In genomic region chr4:134035953-134036352, GRCm38 (mm10) we compare ENCODE assay signal across 8 mouse cellular contexts. TPM values are rescaled to one million over a fixed set of nuclear protein-coding genes. Genes with fewer than 3 reads are reported as not detected.
DNase-seq lines count a peak whose midpoint lies in the region; ATAC-seq and TF ChIP-seq lines count a peak whose summit lies in the region.

No protein-coding gene starts in this region.

- no peak overlapping the region for H3K4me3 ChIP-seq in kidney, embryonic 15.5 days (replicated peaks)
- H3K4me3 ChIP-seq in limb, embryonic 14.5 days (replicated peaks; ENCODE audit: low read length): no peak overlapping the region

- DNase-seq in 3T3-L1 (ENCODE audit: low read depth, low spot score): peak; percentile 81
- DNase-seq in adrenal gland, adult 8-10 months: peak; percentile 26
- DNase-seq in embryo, embryonic 11 days: peak; percentile 88
- DNase-seq in gastrocnemius, postnatal 4 days (ENCODE audit: low spot score in 2 of 2): peak; percentile 53 to 66
- DNase-seq in limb, embryonic 14.5 days (ENCODE audit: low spot score): peak; percentile 74
- peak; percentile 92 for DNase-seq in naive thymus-derived CD4-positive, alpha-beta T cell, adult 2 months (ENCODE audit: low read depth)
- peak; percentile 57 to 66 for DNase-seq in spleen, postnatal 36 days (ENCODE audit: low spot score in 2 of 2)

- 6% methylated on average over 16 of the region's 16 CpGs for WGBS in kidney, embryonic 15.5 days
- WGBS in limb, embryonic 14.5 days: 6% methylated on average over 16 of the region's 16 CpGs

- H3K4me1 ChIP-seq in kidney, embryonic 15.5 days: peaks cover 6% of the 10 kb centered on the region
- H3K4me1 ChIP-seq in limb, embryonic 14.5 days (ENCODE audit: control insufficient read depth, insufficient read depth, low read length): no peaks in the 10 kb centered on the region

- H3K27me3 ChIP-seq in kidney, embryonic 15.5 days: no peaks in the 10 kb centered on the region
- no peaks in the 10 kb centered on the region for H3K27me3 ChIP-seq in limb, embryonic 14.5 days (ENCODE audit: control insufficient read depth, insufficient read depth, low read length)

- no peaks in the 10 kb centered on the region for H3K36me3 ChIP-seq in kidney, embryonic 15.5 days
- no peaks in the 10 kb centered on the region for H3K36me3 ChIP-seq in limb, embryonic 14.5 days (ENCODE audit: control insufficient read depth, insufficient read depth, low read length)

- no peak overlapping the region for H3K4me2 ChIP-seq in kidney, embryonic 15.5 days
- no peak overlapping the region for H3K4me2 ChIP-seq in limb, embryonic 14.5 days (replicated peaks; ENCODE audit: low read depth, low read length, severe bottlenecking)

- 0 out of 2 replicates have a peak, but pooled peaks have one; percentile 36 for ATAC-seq in kidney, embryonic 15.5 days (replicated peaks; ENCODE audit: low FRiP score)
- ATAC-seq in limb, embryonic 14.5 days (ENCODE audit: low FRiP score, low read depth): peak; percentile 55; the same call in 1 of the 2 replicates

- no peak overlapping the region for H3K9ac ChIP-seq in kidney, embryonic 15.5 days
- no peak overlapping the region for H3K9ac ChIP-seq in limb, embryonic 14.5 days (ENCODE audit: low read depth, low read length, severe bottlenecking)

- H3K9me3 ChIP-seq in kidney, embryonic 15.5 days (replicated peaks): no peaks in the 10 kb centered on the region
- H3K9me3 ChIP-seq in limb, embryonic 14.5 days (ENCODE audit: control insufficient read depth, low read length): no peaks in the 10 kb centered on the region

- TF ChIP-seq POLR2A in limb, embryonic 14.5 days (IDR thresholded peaks at IDR 0.05; ENCODE audit: borderline replicate concordance, extremely low read depth, insufficient read depth, insufficient read length): no peak

- H3K27ac ChIP-seq in kidney, embryonic 15.5 days: no peak overlapping the region
- no peak overlapping the region for H3K27ac ChIP-seq in limb, embryonic 14.5 days (replicated peaks; ENCODE audit: low read depth, low read length)

RNA-seq across cellular contexts. Expression of gene Lin28a, which starts 17.3 kb away (rescaled TPM):
- total RNA-seq in adrenal gland, adult 8-10 months (2022): not detected
- total RNA-seq in gastrocnemius, postnatal 4 days (2021): 1 to 10 TPM; 2.7 to 3.5 TPM
- 0.17 and 0.18 TPM in 2 replicates for polyA plus RNA-seq in kidney, embryonic 15.5 days (2015; fragmentation: Nextera tagmentation; extraction: Ambion mirVana)
- 0.11 and 0.37 TPM in 2 replicates for polyA plus RNA-seq in limb, embryonic 14.5 days (2012; rRNA removed)
- 0.07 TPM in 1 of 2 replicates, not detected in the other for polyA plus RNA-seq in limb, embryonic 14.5 days (2014; fragmentation: Nextera tagmentation; extraction: Ambion mirVana)

RNA-seq across cellular contexts. Expression of gene Zfp683, which starts 17.7 kb away (rescaled TPM):
- under 1 TPM in 1 of 4 experiments, not detected in 3; 0.40 TPM for total RNA-seq in adrenal gland, adult 8-10 months (2022)
- total RNA-seq in gastrocnemius, postnatal 4 days (2021): under 1 TPM in 1 of 2 experiments, not detected in 1; 0.23 TPM
- polyA plus RNA-seq in kidney, embryonic 15.5 days (2015; fragmentation: Nextera tagmentation; extraction: Ambion mirVana): not detected in 2 replicates
- 0.04 and 0.08 TPM in 2 replicates for polyA plus RNA-seq in limb, embryonic 14.5 days (2012; rRNA removed)
- polyA plus RNA-seq in limb, embryonic 14.5 days (2014; fragmentation: Nextera tagmentation; extraction: Ambion mirVana): not detected in 2 replicates

RNA-seq across cellular contexts. Expression of gene Crybg2, which starts 24.7 kb away (rescaled TPM):
- total RNA-seq in adrenal gland, adult 8-10 months (2022): not detected
- under 1 TPM in 1 of 2 experiments, not detected in 1; 0.54 TPM for total RNA-seq in gastrocnemius, postnatal 4 days (2021)
- polyA plus RNA-seq in kidney, embryonic 15.5 days (2015; fragmentation: Nextera tagmentation; extraction: Ambion mirVana): 3.9 and 4.4 TPM in 2 replicates
- 8.2 and 11.3 TPM in 2 replicates for polyA plus RNA-seq in limb, embryonic 14.5 days (2012; rRNA removed)
- 12.3 and 12.4 TPM in 2 replicates for polyA plus RNA-seq in limb, embryonic 14.5 days (2014; fragmentation: Nextera tagmentation; extraction: Ambion mirVana)

RNA-seq across cellular contexts. Expression of gene Dhdds, which starts 35.2 kb away (rescaled TPM):
- total RNA-seq in adrenal gland, adult 8-10 months (2022): 10 to 100 TPM; 48.8 to 57.7 (median 57.0) TPM
- 10 to 100 TPM; 27.1 to 28.8 TPM for total RNA-seq in gastrocnemius, postnatal 4 days (2021)
- polyA plus RNA-seq in kidney, embryonic 15.5 days (2015; fragmentation: Nextera tagmentation; extraction: Ambion mirVana): 47.4 and 48.4 TPM in 2 replicates
- polyA plus RNA-seq in limb, embryonic 14.5 days (2012; rRNA removed): 47.6 and 54.0 TPM in 2 replicates
- 45.1 and 47.2 TPM in 2 replicates for polyA plus RNA-seq in limb, embryonic 14.5 days (2014; fragmentation: Nextera tagmentation; extraction: Ambion mirVana)

RNA-seq across cellular contexts. Expression of gene Cd52, which starts 58.9 kb away (rescaled TPM):
- total RNA-seq in adrenal gland, adult 8-10 months (2022): 10 to 100 TPM; 13.4 to 23.4 (median 19.6) TPM
- 1 to 10 TPM; 2.4 to 2.7 TPM for total RNA-seq in gastrocnemius, postnatal 4 days (2021)
- 12.0 and 12.2 TPM in 2 replicates for polyA plus RNA-seq in kidney, embryonic 15.5 days (2015; fragmentation: Nextera tagmentation; extraction: Ambion mirVana)
- 9.0 and 10.3 TPM in 2 replicates for polyA plus RNA-seq in limb, embryonic 14.5 days (2012; rRNA removed)
- 15.5 and 18.1 TPM in 2 replicates for polyA plus RNA-seq in limb, embryonic 14.5 days (2014; fragmentation: Nextera tagmentation; extraction: Ambion mirVana)

Comparison
In these comparisons a context has a peak if more than half of its experiments do, and no peak if none do; other contexts are left out.
1. DNase-seq: peak in every context shown above with its lines; median percentile 92 in naive thymus-derived CD4-positive, alpha-beta T cell, adult 2 months; 88 in embryo, embryonic 11 days; 81 in 3T3-L1; 74 in limb, embryonic 14.5 days; 62 in spleen, postnatal 36 days; 60 in gastrocnemius, postnatal 4 days; 26 in adrenal gland, adult 8-10 months.